Comparison of ENCODE assay signal across 8 mouse cellular contexts in genomic region chr3:115936734-115937599, GRCm38 (mm10). TPM values are rescaled to one million over a fixed set of nuclear protein-coding genes. Genes with fewer than 3 reads are reported as not detected.
DNase-seq lines count a peak whose midpoint lies in the region; ATAC-seq and TF ChIP-seq lines count a peak whose summit lies in the region.

No protein-coding gene starts in this region.

- no peak overlapping the region for H3K4me3 ChIP-seq in forebrain, embryonic 14.5 days (ENCODE audit: low read depth, low read length)
- no peak overlapping the region for H3K4me3 ChIP-seq in forebrain, embryonic 15.5 days
- no peak overlapping the region for H3K4me3 ChIP-seq in cortical plate, adult 2 months (ENCODE audit: insufficient read depth, low read length)
- no peak overlapping the region for H3K4me3 ChIP-seq in stomach, postnatal 0 days (ENCODE audit: low read depth, low read length)

- H3K36me3 ChIP-seq in forebrain, embryonic 14.5 days (ENCODE audit: control insufficient read depth, insufficient read depth, low read length): peaks cover 16% of the 10 kb centered on the region; the same call in 1 of the 2 replicates
- peaks cover 14% of the 10 kb centered on the region for H3K36me3 ChIP-seq in forebrain, embryonic 15.5 days
- peaks cover 4% of the 10 kb centered on the region; the same call in 1 of the 2 replicates for H3K36me3 ChIP-seq in stomach, postnatal 0 days (ENCODE audit: control insufficient read depth, insufficient read depth, low read length)

- peak; percentile 63 for TF ChIP-seq CTCF in cortical plate, adult 2 months (IDR thresholded peaks at IDR 0.05; ENCODE audit: extremely low read depth, insufficient read depth, low read length)
- TF ChIP-seq CTCF in stomach, postnatal 0 days (IDR thresholded peaks at IDR 0.05; ENCODE audit: low read depth): peak; percentile 81

- no peaks in the 10 kb centered on the region for H3K4me1 ChIP-seq in forebrain, embryonic 14.5 days (ENCODE audit: control insufficient read depth, insufficient read depth, low read length)
- H3K4me1 ChIP-seq in forebrain, embryonic 15.5 days: no peaks in the 10 kb centered on the region
- H3K4me1 ChIP-seq in cortical plate, adult 2 months (ENCODE audit: control insufficient read depth, insufficient read depth, low read length): peaks cover 4% of the 10 kb centered on the region; the same call in 1 of the 2 replicates
- H3K4me1 ChIP-seq in stomach, postnatal 0 days (replicated peaks; ENCODE audit: control insufficient read depth, insufficient read depth): no peaks in the 10 kb centered on the region

- H3K27me3 ChIP-seq in forebrain, embryonic 14.5 days (replicated peaks; ENCODE audit: control insufficient read depth, insufficient read depth, low read length): no peaks in the 10 kb centered on the region
- H3K27me3 ChIP-seq in forebrain, embryonic 15.5 days: no peaks in the 10 kb centered on the region
- H3K27me3 ChIP-seq in stomach, postnatal 0 days (ENCODE audit: control insufficient read depth, insufficient read depth, low read length): no peaks in the 10 kb centered on the region

- H3K9me3 ChIP-seq in forebrain, embryonic 14.5 days (replicated peaks; ENCODE audit: control insufficient read depth, low read length): no peaks in the 10 kb centered on the region
- no peaks in the 10 kb centered on the region for H3K9me3 ChIP-seq in forebrain, embryonic 15.5 days
- no peaks in the 10 kb centered on the region for H3K9me3 ChIP-seq in stomach, postnatal 0 days (ENCODE audit: control insufficient read depth, low read length)

- no peak for TF ChIP-seq EP300 in stomach, postnatal 0 days (optimal IDR thresholded peaks at IDR 0.05)

- peak; percentile 47 for DNase-seq in forebrain, embryonic 14.5 days (ENCODE audit: low spot score)
- DNase-seq in urinary bladder, postnatal 25 days (ENCODE audit: low spot score): peak; percentile 21
- no peak for DNase-seq in urinary bladder, adult 2 months (ENCODE audit: low spot score)
- DNase-seq in induced T-regulatory cell, adult 2 months (ENCODE audit: low read depth): peak; percentile 87
- DNase-seq in lung, postnatal 36 days: peak; percentile 81
- DNase-seq in stomach, postnatal 0 days (ENCODE audit: low spot score): peak; percentile 55

- H3K9ac ChIP-seq in forebrain, embryonic 14.5 days (ENCODE audit: low read length): no peak overlapping the region
- H3K9ac ChIP-seq in forebrain, embryonic 15.5 days (replicated peaks): no peak overlapping the region
- H3K9ac ChIP-seq in stomach, postnatal 0 days (ENCODE audit: low read length): no peak overlapping the region

- peak; percentile 29; the same call in 1 of the 2 replicates for ATAC-seq in forebrain, embryonic 14.5 days
- ATAC-seq in forebrain, embryonic 15.5 days (replicated peaks): no peak
- ATAC-seq in stomach, postnatal 0 days (ENCODE audit: low FRiP score, low TSS enrichment): no peak

- H3K4me2 ChIP-seq in forebrain, embryonic 14.5 days (ENCODE audit: low read length): no peak overlapping the region
- H3K4me2 ChIP-seq in forebrain, embryonic 15.5 days (replicated peaks): no peak overlapping the region
- H3K4me2 ChIP-seq in stomach, postnatal 0 days (replicated peaks; ENCODE audit: low read depth): no peak overlapping the region

- no peak overlapping the region for H3K27ac ChIP-seq in forebrain, embryonic 14.5 days (ENCODE audit: low read depth, low read length)
- no peak overlapping the region for H3K27ac ChIP-seq in forebrain, embryonic 15.5 days (replicated peaks)
- H3K27ac ChIP-seq in cortical plate, adult 2 months (ENCODE audit: insufficient read depth, low read length): no peak overlapping the region
- no peak overlapping the region for H3K27ac ChIP-seq in stomach, postnatal 0 days (replicated peaks)

- no peak for TF ChIP-seq POLR2A in cortical plate, adult 2 months (IDR thresholded peaks at IDR 0.05; ENCODE audit: extremely low read depth, insufficient read depth, low read length)

- 60% methylated on average over 4 of the region's 4 CpGs for WGBS in forebrain, embryonic 14.5 days
- 60% methylated on average over 4 of the region's 4 CpGs for WGBS in forebrain, embryonic 15.5 days
- 56% methylated on average over 4 of the region's 4 CpGs for WGBS in stomach, postnatal 0 days

RNA-seq across cellular contexts. Expression of gene Dph5, which starts 49.3 kb away (rescaled TPM):
- 24.6 and 27.4 TPM in 2 replicates for polyA plus RNA-seq in forebrain, embryonic 14.5 days (2014; fragmentation: Nextera tagmentation; extraction: Ambion mirVana)
- polyA plus RNA-seq in forebrain, embryonic 15.5 days (2015; fragmentation: Nextera tagmentation; extraction: Ambion mirVana): 28.8 and 29.4 TPM in 2 replicates
- 13.4 and 14.3 TPM in 2 replicates for polyA plus RNA-seq in urinary bladder, adult 2 months (2012; rRNA removed)
- 14.2 and 15.0 TPM in 2 replicates for polyA plus RNA-seq in cortical plate, adult 2 months (2012; rRNA removed)
- 18.2 and 20.4 TPM in 2 replicates for polyA plus RNA-seq in stomach, postnatal 0 days (2015; fragmentation: Nextera tagmentation; extraction: Ambion mirVana)
